7 mouse cellular contexts compared by ENCODE assay signal in the genomic region with DNA sequence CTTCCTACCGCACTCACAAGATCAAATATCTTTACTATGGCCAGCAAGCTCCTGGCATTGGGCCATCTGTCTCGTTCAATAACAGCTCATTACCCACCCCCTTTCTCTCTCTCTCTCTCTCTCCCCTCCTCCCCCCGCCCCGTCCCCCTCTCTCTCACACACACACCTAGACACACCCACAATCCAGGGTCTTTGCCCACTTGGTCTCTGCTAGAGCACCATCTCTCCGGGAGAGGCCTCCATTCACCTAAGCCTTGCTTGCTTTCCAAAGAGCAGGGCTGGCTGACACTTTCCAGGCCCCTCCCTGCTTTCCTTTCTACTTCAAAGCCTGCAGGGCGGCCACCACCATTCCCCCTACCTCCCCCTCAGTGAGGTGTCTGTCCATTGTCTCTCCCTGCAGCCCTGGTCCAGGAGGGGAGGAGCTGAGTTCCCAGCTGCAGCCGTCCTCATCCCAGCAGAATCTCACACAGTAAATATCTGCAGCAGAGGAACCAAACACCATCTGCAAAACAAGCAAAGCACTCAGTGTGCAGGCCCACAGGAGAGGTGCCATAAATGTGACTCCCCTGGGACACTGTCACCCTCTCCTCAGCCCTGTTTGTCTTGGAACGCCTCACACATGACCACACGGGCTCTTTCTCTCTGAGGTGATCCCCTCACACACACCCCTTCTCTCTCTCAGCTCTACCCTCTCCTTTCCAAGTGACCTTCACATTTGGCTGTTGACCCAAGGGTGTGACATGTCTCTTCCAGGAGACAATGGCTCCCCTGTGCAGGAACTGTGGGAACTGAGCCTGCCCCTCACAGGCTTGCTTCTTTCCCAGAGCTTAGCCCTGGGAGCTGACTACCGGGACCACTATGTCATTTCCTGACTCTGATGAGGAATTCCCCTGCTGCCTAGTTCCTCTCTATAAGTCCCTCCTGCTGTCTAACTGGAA. TPM values are rescaled to one million over a fixed set of nuclear protein-coding genes. Genes with fewer than 3 reads are reported as not detected.
DNase-seq lines count a peak whose midpoint lies in the region; ATAC-seq and TF ChIP-seq lines count a peak whose summit lies in the region.

No protein-coding gene starts in this region.

- H3K9me3 ChIP-seq in ES-Bruce4 (replicated peaks; ENCODE audit: control insufficient read depth, insufficient read depth, low read length, poor library complexity, severe bottlenecking), result no peaks in the 10 kb centered on the region
- no peaks in the 10 kb centered on the region for H3K9me3 ChIP-seq in heart, embryonic 10.5 days
- H3K9me3 ChIP-seq in midbrain, embryonic 11.5 days (ENCODE audit: control insufficient read depth, low read length), result no peaks in the 10 kb centered on the region

- peaks cover 20% of the 10 kb centered on the region for H3K4me1 ChIP-seq in ES-Bruce4 (ENCODE audit: control insufficient read depth, insufficient read depth, low read length)
- peaks cover 69% of the 10 kb centered on the region for H3K4me1 ChIP-seq in heart, embryonic 10.5 days
- peaks cover 17% of the 10 kb centered on the region for H3K4me1 ChIP-seq in midbrain, embryonic 11.5 days (ENCODE audit: control insufficient read depth, insufficient read depth, low read length)

- no peaks in the 10 kb centered on the region for H3K36me3 ChIP-seq in ES-Bruce4 (ENCODE audit: control insufficient read depth, insufficient read depth, low read length, poor library complexity, severe bottlenecking)
- H3K36me3 ChIP-seq in heart, embryonic 10.5 days, result no peaks in the 10 kb centered on the region
- no peaks in the 10 kb centered on the region for H3K36me3 ChIP-seq in midbrain, embryonic 11.5 days (ENCODE audit: control insufficient read depth, insufficient read depth, low read length)

- H3K4me2 ChIP-seq in midbrain, embryonic 11.5 days, result no peak overlapping the region; the same call in 1 of the 2 replicates

- TF ChIP-seq CTCF in ES-Bruce4 (IDR thresholded peaks at IDR 0.05; ENCODE audit: low read depth, low read length), result no peak
- TF ChIP-seq CTCF in brain, embryonic 14.5 days (IDR thresholded peaks at IDR 0.05; ENCODE audit: borderline replicate concordance, extremely low read depth, insufficient read depth, insufficient read length), result no peak

- peak; percentile 87 for TF ChIP-seq EP300 in ES-Bruce4 (IDR thresholded peaks at IDR 0.05; ENCODE audit: insufficient read depth, low read depth, low read length)

- peak overlapping the region; percentile 71 for H3K27ac ChIP-seq in ES-Bruce4 (ENCODE audit: insufficient read depth, low read length)
- peak overlapping the region; percentile 89 for H3K27ac ChIP-seq in heart, embryonic 10.5 days
- H3K27ac ChIP-seq in midbrain, embryonic 11.5 days (ENCODE audit: low read depth, low read length), result peak overlapping the region; percentile 82

- no peak for TF ChIP-seq POLR2A in ES-Bruce4 (IDR thresholded peaks at IDR 0.05; ENCODE audit: insufficient read depth, low read length)
- TF ChIP-seq POLR2A in brain, embryonic 14.5 days (IDR thresholded peaks at IDR 0.05; ENCODE audit: borderline replicate concordance, extremely low read depth, insufficient read depth, insufficient read length, poor library complexity, severe bottlenecking), result no peak

- WGBS in heart, embryonic 10.5 days, result 5% methylated on average over 10 of the region's 10 CpGs
- 6% methylated on average over 10 of the region's 10 CpGs for WGBS in midbrain, embryonic 11.5 days

- peak; percentile 83 for DNase-seq in brain, embryonic 14.5 days (ENCODE audit: low read depth)
- no peak for DNase-seq in heart, embryonic 10.5 days (ENCODE audit: low spot score)
- DNase-seq in kidney, postnatal 36 days, result peak; percentile 52 to 56
- DNase-seq in midbrain, embryonic 11.5 days (ENCODE audit: low spot score, missing footprints), result no peak
- DNase-seq in right cerebral cortex, postnatal 10 days (ENCODE audit: low spot score in 2 of 2), result no peak
- DNase-seq in ovary, postnatal 36 days (ENCODE audit: low spot score), result no peak

- no peak overlapping the region for H3K4me3 ChIP-seq in ES-Bruce4 (ENCODE audit: low read depth, low read length)
- peak overlapping the region; percentile 29 for H3K4me3 ChIP-seq in heart, embryonic 10.5 days
- no peak overlapping the region for H3K4me3 ChIP-seq in midbrain, embryonic 11.5 days (ENCODE audit: low read depth, low read length)

- no peaks in the 10 kb centered on the region for H3K27me3 ChIP-seq in ES-Bruce4 (ENCODE audit: control insufficient read depth, insufficient read depth, low read length, poor library complexity, severe bottlenecking)
- no peaks in the 10 kb centered on the region for H3K27me3 ChIP-seq in heart, embryonic 10.5 days (ENCODE audit: insufficient read depth, poor library complexity, severe bottlenecking)
- H3K27me3 ChIP-seq in midbrain, embryonic 11.5 days (ENCODE audit: control insufficient read depth, insufficient read depth, low read length), result no peaks in the 10 kb centered on the region

- peak; percentile 71 for ATAC-seq in midbrain, embryonic 11.5 days (ENCODE audit: low FRiP score)

- H3K9ac ChIP-seq in ES-Bruce4 (ENCODE audit: low read depth, poor library complexity, severe bottlenecking), result no peak overlapping the region
- peak overlapping the region; percentile 42 for H3K9ac ChIP-seq in midbrain, embryonic 11.5 days (ENCODE audit: low read length)

RNA-seq across cellular contexts. Expression of a gene that starts 14.9 kb away (rescaled TPM):
- polyA plus RNA-seq in ES-Bruce4 (2011; ENCODE audit: insufficient read depth, insufficient read length, low read depth, missing spikeins), result 0.70 and 1.9 TPM in 2 replicates
- 0.09 and 0.15 TPM in 2 replicates for polyA plus RNA-seq in brain, embryonic 14.5 days (2012; rRNA removed)
- polyA plus RNA-seq in heart, embryonic 10.5 days (2016; fragmentation: Nextera tagmentation; extraction: Ambion mirVana), result 0.36 and 0.43 TPM in 2 replicates
- not detected in 2 replicates for polyA plus RNA-seq in midbrain, embryonic 11.5 days (2014; fragmentation: Nextera tagmentation; extraction: Ambion mirVana)

RNA-seq across cellular contexts. Expression of a gene that starts 36.7 kb away (rescaled TPM):
- polyA plus RNA-seq in ES-Bruce4 (2011; ENCODE audit: insufficient read depth, insufficient read length, low read depth, missing spikeins), result 22.8 and 24.3 TPM in 2 replicates
- polyA plus RNA-seq in brain, embryonic 14.5 days (2012; rRNA removed), result 19.8 and 20.3 TPM in 2 replicates
- polyA plus RNA-seq in heart, embryonic 10.5 days (2016; fragmentation: Nextera tagmentation; extraction: Ambion mirVana), result 32.3 and 33.1 TPM in 2 replicates
- polyA plus RNA-seq in midbrain, embryonic 11.5 days (2014; fragmentation: Nextera tagmentation; extraction: Ambion mirVana), result 30.1 and 31.7 TPM in 2 replicates

RNA-seq across cellular contexts. Expression of a gene that starts 52.0 kb away (rescaled TPM):
- 88.2 and 102 TPM in 2 replicates for polyA plus RNA-seq in ES-Bruce4 (2011; ENCODE audit: insufficient read depth, insufficient read length, low read depth, missing spikeins)
- 20.9 and 43.2 TPM in 2 replicates for polyA plus RNA-seq in brain, embryonic 14.5 days (2012; rRNA removed)
- 8.4 and 12.2 TPM in 2 replicates for polyA plus RNA-seq in heart, embryonic 10.5 days (2016; fragmentation: Nextera tagmentation; extraction: Ambion mirVana)
- polyA plus RNA-seq in midbrain, embryonic 11.5 days (2014; fragmentation: Nextera tagmentation; extraction: Ambion mirVana), result 4.9 and 5.3 TPM in 2 replicates

Comparison
In these comparisons a context has a peak if more than half of its experiments do, and no peak if none do; other contexts are left out.
1. DNase-seq: peak in brain, embryonic 14.5 days (single experiment) and kidney, postnatal 36 days (2 of 2); none in heart, embryonic 10.5 days (single experiment), midbrain, embryonic 11.5 days (single experiment), right cerebral cortex, postnatal 10 days (0 of 2) and ovary, postnatal 36 days (single experiment).
2. Peak in every context shown above with its lines, with median percentiles within 50 percentile points of each other: H3K27ac ChIP-seq.